Mouse (Mus musculus) small intestine, adult 2 months (tissue): ENCODE data around the gene Rhcg. TPM values are rescaled to one million over a fixed set of nuclear protein-coding genes. Genes with fewer than 3 reads are reported as not detected.

Source experiments
- H3K27ac ChIP-seq: fragments of 200-500 bp; 2 replicates; pipeline ENCODE4 v1.5.1; 2012; ENCODE audit warnings: low read depth, low read length, control low read depth, inconsistent platforms; ENCODE audit not compliant: insufficient read depth
- H3K27me3 ChIP-seq: fragments of 200-500 bp; 2 replicates; pipeline ENCODE4 v1.6.1; 2012; ENCODE audit warnings: mild to moderate bottlenecking, moderate library complexity, low read length, inconsistent platforms; ENCODE audit not compliant: control insufficient read depth, insufficient read depth
- H3K36me3 ChIP-seq: fragments of 200-500 bp; 2 replicates; pipeline ENCODE4 v1.6.1; 2012; ENCODE audit warnings: mild to moderate bottlenecking, low read length, control low read depth, inconsistent platforms; ENCODE audit not compliant: control insufficient read depth, insufficient read depth
- H3K4me1 ChIP-seq: fragments of 200-500 bp; 2 replicates; pipeline ENCODE4 v1.6.1; 2012; ENCODE audit warnings: low read length, inconsistent platforms, mixed read lengths; ENCODE audit not compliant: control insufficient read depth, insufficient read depth, insufficient read length
- H3K4me3 ChIP-seq: fragments of 200-500 bp; 2 replicates; pipeline ENCODE4 v1.5.1; 2012; ENCODE audit warnings: low read depth, mild to moderate bottlenecking, control low read depth, inconsistent platforms, low read length, moderate library complexity
- CTCF ChIP-seq: fragments of 200-500 bp; IDR thresholded peaks from 2 replicates; pipeline ENCODE4 v1.5.1; 2012; ENCODE audit warnings: low read depth, mild to moderate bottlenecking, control low read depth, inconsistent platforms, low read length, moderate library complexity, mixed read lengths; ENCODE audit not compliant: insufficient replicate concordance, insufficient read length; ENCODE audit errors: extremely low read depth
- POLR2A ChIP-seq: fragments of 200-500 bp; IDR thresholded peaks from 2 replicates; pipeline ENCODE4 v1.6.1; 2012; ENCODE audit warnings: low read depth, mild to moderate bottlenecking, control low read depth, inconsistent platforms, low read length, moderate library complexity
- WGBS: fragments of 180-500 bp; shearing (Covaris S2); methylation state at CpG from one replicate; pipeline ENCODE4 v1.1.7; 2018; 5-methylcytosine and 5-hydroxymethylcytosine counted together
- polyA plus RNA-seq: library from polyadenylated mRNA; depleted of rRNA; stranded (reverse); fragments of >200 nt; gene quantifications from 2 replicates; pipeline ENCODE4 v1.2.3, GENCODE M21; 2012

Rhcg gene
- polyA plus RNA-seq, 1 experiment: not detected

GRCm38 (mm10) chr7:79602006-79602405 lies 15.5 kb downstream of the Rhcg start:
- H3K27me3 ChIP-seq: peaks cover 9% of the 10 kb centered on the region
- H3K4me3 ChIP-seq: no peak overlapping the region
- no peaks in the 10 kb centered on the region for H3K36me3 ChIP-seq
- H3K27ac ChIP-seq: no peak overlapping the region
- no peaks in the 10 kb centered on the region for H3K4me1 ChIP-seq
- no peak for TF ChIP-seq CTCF
- TF ChIP-seq POLR2A: no peak
- 46% methylated on average over 8 of the region's 8 CpGs for WGBS

GRCm38 (mm10) chr7:79600122-79600521 lies 17.3 kb downstream of the Rhcg start:
- WGBS: 80% methylated on average over 10 of the region's 10 CpGs
- peaks cover 2% of the 10 kb centered on the region; the same call in 1 of the 2 replicates for H3K27me3 ChIP-seq
- no peak overlapping the region for H3K4me3 ChIP-seq
- H3K36me3 ChIP-seq: no peaks in the 10 kb centered on the region
- H3K27ac ChIP-seq: no peak overlapping the region
- no peak for TF ChIP-seq POLR2A
- TF ChIP-seq CTCF: no peak
- H3K4me1 ChIP-seq: no peaks in the 10 kb centered on the region

GRCm38 (mm10) chr7:79594854-79595253 lies 22.6 kb downstream of the Rhcg start:
- TF ChIP-seq CTCF (peak; percentile 89), POLR2A (no peak)
- Histone ChIP-seq H3K27me3 (peaks cover 34% of the 10 kb centered on the region), H3K36me3 (no peaks in the 10 kb centered on the region), H3K4me3 (no peak overlapping the region), H3K27ac (no peak overlapping the region), H3K4me1 (peaks cover 3% of the 10 kb centered on the region)
- 13% methylated on average over 7 of the region's 7 CpGs for WGBS

GRCm38 (mm10) chr7:79591812-79592731 lies 25.4 kb downstream of the Rhcg start:
- Histone ChIP-seq H3K27me3 (peaks cover 34% of the 10 kb centered on the region), H3K4me3 (peak overlapping the region; percentile 22)
- 2% methylated on average over 42 of the region's 42 CpGs for WGBS

GRCm38 (mm10) chr7:79590560-79591110 lies 26.8 kb downstream of the Rhcg start:
- no peak overlapping the region for H3K27ac ChIP-seq
- no peak for TF ChIP-seq POLR2A
- TF ChIP-seq CTCF: no peak
- no peak overlapping the region for H3K4me3 ChIP-seq
- 15% methylated on average over 3 of the region's 3 CpGs for WGBS
- peaks cover 34% of the 10 kb centered on the region for H3K27me3 ChIP-seq
- H3K4me1 ChIP-seq: peaks cover 3% of the 10 kb centered on the region
- no peaks in the 10 kb centered on the region for H3K36me3 ChIP-seq

More at GRCm38 (mm10) chr7:79591812-79592731, 25.4 kb downstream of the Rhcg start:
- H3K27ac ChIP-seq: no peak overlapping the region
- peaks cover 3% of the 10 kb centered on the region for H3K4me1 ChIP-seq
- no peaks in the 10 kb centered on the region for H3K36me3 ChIP-seq
- TF ChIP-seq CTCF (no peak), POLR2A (no peak)

- Histone ChIP-seq H3K27ac (no peak overlapping the region), H3K36me3 (no peaks in the 10 kb centered on the region), H3K27me3 (peaks cover 34% of the 10 kb centered on the region), H3K4me3 (no peak overlapping the region), H3K4me1 (peaks cover 3% of the 10 kb centered on the region)
- TF ChIP-seq CTCF (no peak), POLR2A (no peak)
- WGBS: 14% methylated on average over 9 of the region's 9 CpGs
Measured at GRCm38 (mm10) chr7:79589763-79590559, 27.5 kb downstream of the Rhcg start.

GRCm38 (mm10) chr7:79588284-79588683 lies 29.2 kb downstream of the Rhcg start:
- WGBS: 75% methylated on average over 3 of the region's 3 CpGs
- H3K27me3 ChIP-seq: peaks cover 30% of the 10 kb centered on the region

More at GRCm38 (mm10) chr7:79588284-79588683, 29.2 kb downstream of the Rhcg start:
- H3K27ac ChIP-seq: no peak overlapping the region
- H3K4me3 ChIP-seq: no peak overlapping the region
- no peak for TF ChIP-seq POLR2A
- TF ChIP-seq CTCF: no peak
- no peaks in the 10 kb centered on the region for H3K36me3 ChIP-seq
- H3K4me1 ChIP-seq: peaks cover 3% of the 10 kb centered on the region
